Mouse (Mus musculus) retina, embryonic 14.5 days (tissue): ENCODE data around the gene Snrpd2.
A peak's percentile ranks its signal among the peaks of the same experiment; 100 is the strongest.
"Not testable (repeated sequence)": the region's sequence is repeated elsewhere in the genome, so short reads cannot be mapped to it uniquely, and the experiment has no call there.

Experiments
- DNase-seq: peaks from one replicate; pipeline ENCODE4 v3.0.0-alpha.2; 2015; ENCODE audit warnings: low spot score

Gene Snrpd2

DNA sequence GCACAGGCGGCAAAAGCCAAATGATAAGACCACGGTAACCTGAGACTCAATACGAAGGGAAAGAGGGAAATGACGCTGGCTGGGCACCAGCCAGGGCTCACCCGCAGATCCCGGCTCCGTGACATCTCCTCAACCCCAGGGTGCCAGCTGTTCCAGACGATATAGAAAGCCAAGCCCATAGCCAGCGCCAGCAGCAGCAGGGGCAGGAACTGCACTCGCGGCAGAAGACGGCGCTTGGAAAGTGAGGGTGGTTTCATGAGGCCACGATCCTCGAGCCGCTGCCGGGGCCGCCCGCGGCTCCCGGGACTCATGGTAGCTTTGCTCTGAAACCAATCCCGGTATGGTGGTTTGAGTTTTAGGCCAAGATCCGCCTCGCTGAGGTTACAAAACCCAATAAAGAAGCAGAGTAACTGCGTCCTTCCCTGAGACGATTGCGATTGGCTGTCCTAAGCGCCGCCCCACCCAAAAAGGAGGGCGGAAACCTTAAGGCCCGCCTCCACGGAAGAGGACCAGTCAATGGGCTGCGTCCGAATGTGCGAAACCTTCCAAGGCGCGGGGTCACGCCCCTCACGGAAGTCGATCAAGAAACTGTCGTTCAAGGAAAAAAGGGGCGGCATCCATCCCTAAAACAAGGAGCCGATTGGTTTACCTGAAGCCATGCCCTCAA is 514 bp upstream of the Snrpd2 start, which contains the start of gene Qpctl:
Qpctl (minus strand) TSS at position 417 of the 667 bp plus-strand sequence.
- DNase-seq = peak; percentile 98

DNA sequence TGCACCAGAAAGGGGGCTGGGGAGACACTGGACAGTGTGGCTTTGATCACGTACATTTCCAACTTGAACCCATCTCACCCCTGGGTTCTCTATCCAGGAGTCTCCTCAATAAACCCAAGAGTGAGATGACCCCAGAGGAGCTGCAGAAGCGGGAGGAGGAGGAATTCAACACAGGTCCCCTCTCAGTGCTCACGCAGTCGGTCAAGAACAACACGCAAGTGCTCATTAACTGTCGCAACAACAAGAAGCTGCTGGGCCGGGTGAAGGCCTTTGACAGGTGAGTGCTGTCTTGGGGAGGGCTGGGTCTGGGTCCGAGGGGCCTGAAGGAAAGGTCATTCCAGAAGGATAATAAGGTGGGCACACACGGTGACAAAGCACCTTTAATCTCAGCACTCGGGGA is 1.6 kb downstream of the Snrpd2 start:
- DNase-seq = not testable (repeated sequence)

GRCm38 (mm10) chr7:19154796-19155195 is 5.3 kb downstream of the Snrpd2 start:
- no peak for DNase-seq

DNA sequence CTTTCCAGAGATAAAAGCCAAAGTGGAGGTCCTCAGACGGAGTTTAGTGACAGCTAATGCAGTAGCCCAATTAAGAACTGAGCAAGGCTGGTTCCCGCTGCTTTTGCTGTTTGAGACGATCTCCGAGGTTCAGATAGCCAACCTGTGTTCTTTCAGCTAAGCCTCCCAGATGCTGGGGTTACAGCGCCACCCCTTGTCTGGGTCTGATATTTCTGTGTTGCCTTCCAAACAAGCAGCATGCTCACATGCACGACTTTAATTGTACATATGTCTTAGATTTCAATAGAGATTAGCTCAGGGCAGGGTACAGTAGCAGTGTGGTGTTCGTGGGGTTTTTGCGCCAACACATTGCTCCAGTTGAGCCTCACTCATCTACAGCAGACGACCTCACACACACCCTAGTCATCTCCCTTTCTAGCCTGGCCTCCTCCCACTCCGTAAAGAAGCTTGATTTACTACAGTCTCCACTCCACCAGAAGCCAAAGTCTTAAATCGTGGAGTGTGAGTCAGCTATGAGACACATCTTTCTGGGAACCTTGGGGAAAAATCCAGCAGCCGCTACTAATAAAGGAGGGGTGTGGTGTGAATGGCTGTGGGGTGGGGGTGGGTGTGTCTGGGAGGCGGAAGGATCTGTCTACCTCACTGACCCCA is 6.4 kb downstream of the Snrpd2 start:
- DNase-seq = no peak

GRCm38 (mm10) chr7:19157160-19157800 is 7.8 kb downstream of the Snrpd2 start:
- peak; percentile 92 for DNase-seq

DNA sequence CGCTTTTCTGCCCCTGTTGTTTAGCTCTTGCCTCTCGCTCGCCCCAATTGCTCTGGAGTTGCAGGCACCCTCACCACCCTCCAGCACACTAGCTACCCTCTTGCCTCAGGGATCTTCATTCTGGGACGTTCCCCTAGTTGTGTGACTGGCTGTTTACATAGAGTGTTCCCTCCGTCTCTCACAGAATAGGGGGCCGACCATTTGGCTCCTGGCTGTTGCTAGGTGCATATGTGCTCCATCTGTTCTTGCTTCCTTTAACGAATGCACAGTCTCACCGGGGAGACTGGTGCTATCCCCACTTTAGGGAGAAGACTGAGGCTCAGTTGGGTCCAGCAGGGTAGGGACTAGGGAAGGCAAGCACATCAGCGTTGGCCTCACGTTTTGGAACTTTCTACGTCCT is 9.1 kb downstream of the Snrpd2 start:
- no peak for DNase-seq

DNA sequence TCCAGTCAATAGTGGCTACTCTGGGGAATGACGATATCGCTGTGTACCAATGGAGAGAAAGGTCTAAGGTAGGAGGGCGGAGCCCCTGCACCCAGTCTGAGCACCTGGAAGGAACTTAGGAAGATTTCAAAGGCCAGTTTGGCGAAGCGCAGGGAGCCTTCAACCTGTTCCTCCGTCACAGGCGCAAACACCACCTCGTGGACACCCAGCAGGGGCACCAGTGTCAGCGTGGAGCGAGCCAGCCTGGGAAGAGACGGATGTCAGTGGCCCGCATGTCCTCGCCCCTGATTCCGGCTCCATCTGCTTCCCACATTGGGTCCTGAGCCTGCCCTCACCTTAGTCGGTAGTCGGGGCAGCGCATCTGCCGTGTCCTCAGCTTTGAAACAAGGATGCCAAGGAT is 9.9 kb downstream of the Snrpd2 start:
- DNase-seq = no peak

DNA sequence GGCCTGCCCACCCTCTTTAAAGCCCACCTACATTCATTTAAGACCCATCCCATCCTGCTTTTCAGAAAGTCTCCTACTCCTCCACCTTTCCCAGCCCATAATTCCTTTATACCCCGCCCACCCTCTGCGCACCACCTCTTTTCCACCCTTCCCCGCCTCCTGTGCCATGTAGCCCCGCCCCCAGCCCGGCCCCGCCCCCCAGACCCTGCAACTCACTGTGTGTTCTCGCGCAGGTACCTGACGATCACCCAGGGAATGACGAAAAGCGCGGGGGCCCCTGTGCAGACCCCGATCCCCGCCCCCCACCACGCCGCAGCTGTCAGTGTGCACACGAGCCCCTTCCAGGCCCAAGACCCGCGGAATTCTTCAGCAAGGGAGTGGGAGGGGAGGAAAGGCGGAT is 10.6 kb downstream of the Snrpd2 start:
- DNase-seq = no peak

- no peak for DNase-seq
Measured at GRCm38 (mm10) chr7:19162928-19163327, 13.4 kb downstream of the Snrpd2 start.

GRCm38 (mm10) chr7:19163752-19164151 is 14.2 kb downstream of the Snrpd2 start:
- no peak for DNase-seq

- DNase-seq = no peak
Measured at GRCm38 (mm10) chr7:19164189-19164588, 14.7 kb downstream of the Snrpd2 start.

DNA sequence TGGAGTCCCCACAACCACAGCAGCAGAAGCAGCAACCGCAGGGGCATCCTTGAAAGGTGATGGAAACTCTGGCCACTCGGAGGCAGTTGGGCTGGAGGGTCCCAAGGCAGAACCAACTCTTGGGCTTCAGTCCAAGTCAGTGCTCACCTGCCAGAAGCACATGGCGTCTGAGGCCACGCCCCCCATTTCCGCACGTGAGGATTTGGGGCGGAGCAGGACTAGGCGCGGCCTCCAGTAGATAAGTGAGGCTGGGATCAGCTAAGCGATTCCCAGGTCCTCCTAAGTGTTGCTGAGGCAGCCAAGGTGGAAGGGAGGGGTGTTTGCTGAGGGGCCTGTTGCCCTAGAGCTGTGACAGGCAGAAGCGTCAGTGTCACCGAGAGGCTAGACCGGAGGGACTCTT is 15.5 kb downstream of the Snrpd2 start:
- no peak for DNase-seq

DNA sequence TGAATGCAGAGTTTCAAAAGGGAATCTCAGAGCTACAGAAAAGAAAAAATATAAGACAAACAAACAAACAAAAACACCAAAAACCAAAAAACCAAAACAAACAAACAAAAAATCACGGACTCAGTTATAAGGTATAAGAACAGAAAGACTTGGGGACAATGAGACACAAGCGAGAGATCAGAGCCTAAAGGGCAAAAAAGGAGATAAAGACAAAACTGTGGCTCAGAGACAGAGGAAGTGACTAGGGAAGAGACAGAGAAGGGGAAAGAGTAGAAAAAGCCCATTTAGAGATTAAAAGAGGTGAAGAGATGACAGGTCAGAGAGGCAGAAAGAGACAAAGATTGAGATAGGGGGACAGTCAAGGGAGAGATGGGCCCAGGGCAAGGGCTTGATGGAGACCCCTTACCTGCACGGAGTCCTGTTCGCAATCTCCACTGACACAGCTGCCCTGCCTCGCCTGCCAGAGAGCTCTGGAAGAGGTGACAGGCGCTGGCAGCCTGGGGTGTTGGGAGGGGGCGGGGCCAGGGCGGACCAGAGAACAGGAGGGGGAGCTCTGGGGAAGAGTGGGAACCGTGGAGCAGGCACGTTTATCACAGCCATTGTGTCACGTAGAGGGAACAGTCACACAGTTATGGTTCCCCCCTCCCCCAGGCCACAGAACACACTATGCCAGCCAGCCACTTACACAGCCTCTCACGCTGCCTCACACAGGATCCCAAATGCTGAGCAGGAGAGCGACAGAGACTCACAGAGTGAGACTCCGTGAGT is 16.3 kb downstream of the Snrpd2 start, which contains the start of gene Gipr:
Gipr (minus strand) TSS at position 472 of the 768 bp plus-strand sequence.
- no peak for DNase-seq

DNA sequence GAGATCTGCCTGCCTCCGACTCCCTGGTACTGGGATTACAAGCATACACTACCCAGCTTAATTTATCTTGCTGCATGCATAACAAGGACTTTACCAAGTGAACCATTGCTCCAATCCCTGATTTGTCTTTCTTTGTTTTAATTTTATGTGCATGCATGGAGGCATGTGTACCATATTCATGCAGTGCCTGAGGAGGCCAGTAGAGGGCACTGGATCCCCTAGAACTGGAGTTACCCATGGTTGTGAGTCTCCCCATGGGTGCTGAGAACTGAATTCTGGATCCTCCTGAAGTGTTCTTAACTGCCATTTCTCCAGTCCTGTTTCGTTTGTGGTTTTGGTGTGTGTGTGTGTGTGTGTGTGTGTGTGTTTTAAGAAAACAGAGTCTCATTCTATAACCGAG is 17.5 kb downstream of the Snrpd2 start:
- DNase-seq = no peak

GRCm38 (mm10) chr7:19169506-19169905 is 20.0 kb downstream of the Snrpd2 start:
- no peak for DNase-seq

DNA sequence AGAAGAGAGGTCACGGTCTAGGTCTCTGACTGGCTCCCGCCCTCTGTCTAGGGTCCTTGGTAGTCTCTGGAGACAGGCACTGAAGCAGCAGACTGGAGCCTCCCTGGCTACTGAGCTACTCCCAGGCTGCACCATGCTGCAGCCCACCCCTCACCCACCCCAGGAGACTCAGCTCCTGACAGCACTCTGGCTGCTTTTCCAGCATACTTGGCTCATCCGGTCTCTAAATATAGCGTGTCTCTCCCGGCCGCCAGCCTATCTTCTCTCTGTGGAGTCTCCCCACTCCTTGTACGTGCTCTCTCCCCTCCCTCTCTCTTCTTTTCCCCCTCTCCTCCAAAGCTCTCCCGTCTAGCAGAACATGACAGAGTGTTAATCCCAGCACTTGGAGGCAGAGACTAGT is 20.6 kb downstream of the Snrpd2 start:
- no peak for DNase-seq

- DNase-seq = no peak
Measured at GRCm38 (mm10) chr7:19171831-19172230, 22.3 kb downstream of the Snrpd2 start.

DNA sequence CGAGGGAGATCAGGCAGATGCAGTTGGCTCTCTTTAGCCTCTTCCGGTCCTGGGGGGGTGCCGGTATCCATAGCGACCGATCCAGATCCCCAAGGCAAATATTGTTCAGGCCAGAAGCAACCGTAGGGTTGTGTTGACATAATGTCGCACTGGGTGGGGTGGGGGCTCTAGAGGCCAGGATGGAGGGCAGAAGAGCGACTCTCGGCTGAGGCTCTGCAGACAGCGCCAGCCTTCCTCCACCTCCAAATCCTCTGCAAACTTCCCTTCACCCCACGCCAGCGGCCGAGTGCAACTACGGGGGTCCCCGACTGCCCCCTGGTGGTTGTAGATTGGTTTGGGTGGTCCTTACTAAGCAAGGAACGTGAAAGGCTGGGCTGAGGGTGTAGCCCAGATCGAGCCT is 23.4 kb downstream of the Snrpd2 start:
- DNase-seq = peak; percentile 94

GRCm38 (mm10) chr7:19175708-19176515 is 26.4 kb downstream of the Snrpd2 start, which contains the start of gene Eml2:
TSS of gene Eml2 (plus strand) at chr7:19176421.
- peak; percentile 84 for DNase-seq

GRCm38 (mm10) chr7:19176516-19176947 is 27.0 kb downstream of the Snrpd2 start:
- DNase-seq = no peak

- no peak for DNase-seq
Measured at GRCm38 (mm10) chr7:19177216-19177615, 27.7 kb downstream of the Snrpd2 start.
